Mouse (Mus musculus) left cerebral cortex, adult 18-20 months (tissue): ENCODE data around the gene Fam110a. TPM values are rescaled to one million over a fixed set of nuclear protein-coding genes. Genes with fewer than 3 reads are reported as not detected.

Experiments
- DNase-seq, 2 experiments: peaks; one replicate each; pipeline ENCODE4 v3.0.0; 2021 to 2022; ENCODE audit warnings: low spot score in 2 of 2, mixed read lengths in 1 of 2
- long read RNA-seq, 2 experiments: library from polyadenylated mRNA; stranded (forward); transcript quantifications; one replicate each; pipeline ENCODE4 v2.0.0; 2021
- total RNA-seq, 2 experiments: library from RNA; stranded (reverse); gene quantifications; 2 replicates each; pipeline ENCODE4 v1.2.3; 2021

Fam110a gene
- total RNA-seq = 1 to 10 TPM; 7.4 to 7.6 TPM
- long read RNA-seq, experiment 1, transcript Fam110a-201 (2 exons, 1,754 nt) = major isoform, 10 of 11 reads
- long read RNA-seq, experiment 1, partial matches to known transcripts = 0 of 11 reads
- long read RNA-seq, experiment 1, other reads (novel, unspliced or antisense) = 0 of 11 reads
- long read RNA-seq, experiment 2, transcript Fam110a-201 (2 exons, 1,754 nt) = major isoform, 9 of 9 reads
- long read RNA-seq, experiment 2, partial matches to known transcripts = 0 of 9 reads
- long read RNA-seq, experiment 2, other reads (novel, unspliced or antisense) = 0 of 9 reads

GRCm38 (mm10) chr2:151979470-151980354 is at the start of gene Fam110a:
Fam110a (minus strand) TSS chr2:151980219.
- DNase-seq = peak; percentile 92 to 94

- peak; percentile 86 to 92 for DNase-seq
Measured at GRCm38 (mm10) chr2:152029252-152030082, 49.4 kb upstream of the Fam110a start.

GRCm38 (mm10) chr2:152024883-152025422 is 44.9 kb upstream of the Fam110a start:
- no peak for DNase-seq

GRCm38 (mm10) chr2:152022022-152022421 is 42.0 kb upstream of the Fam110a start:
- no peak for DNase-seq

GRCm38 (mm10) chr2:152020255-152020654 is 40.2 kb upstream of the Fam110a start:
- DNase-seq = peak; percentile 46 to 58

GRCm38 (mm10) chr2:152016666-152017065 is 36.6 kb upstream of the Fam110a start:
- no peak for DNase-seq

GRCm38 (mm10) chr2:152015997-152016396 is 36.0 kb upstream of the Fam110a start:
- DNase-seq = no peak

GRCm38 (mm10) chr2:152012701-152013100 is 32.7 kb upstream of the Fam110a start:
- no peak for DNase-seq

GRCm38 (mm10) chr2:152012222-152012621 is 32.2 kb upstream of the Fam110a start:
- no peak for DNase-seq

GRCm38 (mm10) chr2:152011724-152012123 is 31.7 kb upstream of the Fam110a start:
- DNase-seq = no peak

- no peak for DNase-seq
Measured at GRCm38 (mm10) chr2:152010661-152011060, 30.6 kb upstream of the Fam110a start.

- no peak for DNase-seq
Measured at GRCm38 (mm10) chr2:152010251-152010650, 30.2 kb upstream of the Fam110a start.

GRCm38 (mm10) chr2:152009061-152009779 is 29.2 kb upstream of the Fam110a start:
- DNase-seq = no peak

GRCm38 (mm10) chr2:152007783-152008182 is 27.8 kb upstream of the Fam110a start:
- peak; percentile 39 to 44 for DNase-seq

GRCm38 (mm10) chr2:152002529-152002928 is 22.5 kb upstream of the Fam110a start:
- no peak for DNase-seq

GRCm38 (mm10) chr2:152000735-152001134 is 20.7 kb upstream of the Fam110a start:
- DNase-seq = no peak

GRCm38 (mm10) chr2:152000291-152000679 is 20.3 kb upstream of the Fam110a start:
- no peak for DNase-seq

GRCm38 (mm10) chr2:151999669-152000290 is 19.8 kb upstream of the Fam110a start:
- DNase-seq = no peak

GRCm38 (mm10) chr2:151998932-151999331 is 18.9 kb upstream of the Fam110a start:
- no peak for DNase-seq

GRCm38 (mm10) chr2:151998505-151998899 is 18.5 kb upstream of the Fam110a start:
- no peak for DNase-seq
